Mouse (Mus musculus) olfactory bulb, adult 2 months (tissue): ENCODE data around the gene Lsmem1.

Experiments used
- CTCF ChIP-seq: fragments of 200-500 bp; IDR thresholded peaks from 2 replicates; pipeline ENCODE4 v1.5.1; 2012; ENCODE audit warnings: low read depth, mild to moderate bottlenecking, low read length, moderate library complexity; ENCODE audit not compliant: insufficient read depth
- POLR2A ChIP-seq: fragments of 200-500 bp; IDR thresholded peaks from 2 replicates; pipeline ENCODE4 v1.6.1; 2012; ENCODE audit warnings: mild to moderate bottlenecking, low read depth, low read length, moderate library complexity; ENCODE audit not compliant: insufficient read depth

- TF ChIP-seq POLR2A (no peak), CTCF (no peak)
Measured at GRCm38 (mm10) chr12:40244926-40245325, 45.6 kb upstream of the Lsmem1 start.
